Mouse (Mus musculus): ENCODE results near the gene Aimp2.

Aimp2 gene

DNA sequence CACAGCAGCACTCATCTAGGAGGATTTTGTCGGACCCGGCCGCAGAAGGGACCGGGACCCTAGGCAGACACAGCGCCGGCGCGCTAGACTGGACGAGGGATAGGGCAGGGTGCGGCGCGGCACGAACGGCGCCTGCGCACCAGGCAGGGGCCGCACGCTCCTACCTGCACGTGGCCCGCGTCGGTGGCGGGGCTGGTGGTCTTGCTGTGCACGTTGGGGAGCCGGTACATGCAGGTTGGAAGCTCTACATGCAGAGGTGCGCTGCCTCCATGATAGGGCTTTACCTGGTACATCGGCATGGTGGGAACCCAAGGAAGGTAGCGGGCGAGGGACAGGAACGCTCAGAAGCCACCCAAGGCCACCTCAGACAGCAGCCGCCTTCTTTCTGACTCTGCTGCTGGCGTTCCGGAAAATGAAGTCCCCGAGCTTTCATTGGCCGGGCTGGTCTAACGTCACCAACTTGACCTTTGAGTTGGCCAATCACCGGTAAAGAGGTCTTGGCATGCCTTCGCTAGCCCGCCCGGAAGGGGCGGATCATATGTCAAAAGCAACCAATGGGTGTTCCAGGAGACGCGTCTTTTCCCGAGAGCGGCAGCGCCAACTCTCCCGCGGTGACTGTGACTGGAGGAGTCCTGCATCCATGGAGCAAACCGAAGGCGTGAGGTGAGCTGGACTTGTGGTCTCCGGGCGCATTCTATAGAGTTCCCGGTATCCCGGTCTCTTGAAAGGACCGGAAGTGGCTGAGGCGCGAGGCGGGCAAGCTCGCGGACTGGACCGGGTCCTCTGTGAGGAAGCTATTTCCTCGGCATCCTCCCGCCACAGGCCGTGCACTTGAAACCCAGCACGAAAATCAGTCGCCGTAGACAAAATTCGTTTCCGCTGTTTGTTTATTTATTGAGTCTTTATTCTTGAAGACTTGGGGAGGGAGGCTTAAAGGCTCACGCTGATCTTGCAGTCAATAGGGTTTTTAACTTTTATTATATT, at the start of gene Aimp2, which contains the start of gene Pms2:
TSS of gene Aimp2 (minus strand) at position 431 of the 984 bp plus-strand sequence.
TSS of gene Pms2 (plus strand) at position 548 of the 984 bp plus-strand sequence.
- DNase-seq (ENCODE audit: low spot score): peak; percentile 83

DNA sequence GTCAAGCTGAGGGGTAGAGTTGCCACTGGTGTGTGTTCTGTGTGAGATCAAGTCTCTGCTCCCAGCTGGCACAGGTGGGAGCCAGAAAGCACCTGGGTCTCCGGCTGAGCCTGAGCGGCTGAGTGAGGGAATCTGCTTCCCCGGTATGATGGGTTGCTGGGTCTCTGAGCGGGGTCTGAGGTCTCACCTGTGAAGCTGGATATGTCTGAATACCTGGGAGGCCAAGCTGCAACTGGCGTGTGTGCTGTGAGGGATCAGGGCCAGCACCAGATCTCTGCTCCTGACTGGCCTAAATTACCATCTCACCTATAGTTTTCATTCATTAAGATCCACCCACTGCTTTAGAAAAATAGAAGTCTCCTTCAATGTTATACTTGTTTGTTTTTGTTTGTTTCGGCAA, 47.5 kb upstream of the Aimp2 start:
- no peak for DNase-seq (ENCODE audit: low spot score)

DNA sequence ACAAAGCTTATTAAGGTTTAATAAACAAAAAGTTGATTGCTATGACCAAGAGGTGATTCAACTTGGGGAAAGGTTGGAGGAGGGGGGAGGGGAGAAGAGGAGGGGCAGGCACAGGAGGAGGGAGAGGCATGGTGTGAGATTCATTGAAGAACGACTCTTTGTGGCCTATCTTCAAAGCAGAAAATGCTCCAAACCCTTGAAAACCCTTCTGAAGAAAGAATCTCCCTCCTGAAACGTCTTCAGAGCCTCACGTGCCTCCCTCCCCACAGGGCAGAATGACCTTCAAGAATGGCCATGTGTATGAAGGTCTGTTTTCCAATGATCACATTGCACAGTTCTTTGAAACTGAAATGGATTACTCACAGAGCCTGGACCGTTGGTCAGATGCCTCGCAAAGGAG, 40.4 kb upstream of the Aimp2 start:
- DNase-seq (ENCODE audit: low spot score): no peak

DNA sequence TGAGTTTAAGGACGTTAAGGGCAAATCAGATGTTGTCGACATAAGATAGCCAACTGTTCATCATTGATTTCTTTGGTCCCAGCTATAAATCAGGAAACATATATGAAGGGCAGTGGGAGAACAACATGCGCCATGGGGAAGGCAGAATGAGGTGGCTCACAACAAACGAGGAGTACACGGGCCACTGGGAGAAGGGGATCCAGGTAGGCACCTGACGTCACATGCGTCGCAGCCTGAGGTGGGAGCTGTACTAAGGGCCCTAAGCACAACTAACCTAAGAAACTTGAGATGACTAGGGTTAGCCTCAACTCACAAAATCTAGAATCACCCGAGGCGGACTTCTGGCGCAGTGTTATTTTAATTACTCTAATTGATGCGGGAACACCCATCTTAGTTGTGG, 38.7 kb upstream of the Aimp2 start:
- no peak for DNase-seq (ENCODE audit: low spot score)

DNA sequence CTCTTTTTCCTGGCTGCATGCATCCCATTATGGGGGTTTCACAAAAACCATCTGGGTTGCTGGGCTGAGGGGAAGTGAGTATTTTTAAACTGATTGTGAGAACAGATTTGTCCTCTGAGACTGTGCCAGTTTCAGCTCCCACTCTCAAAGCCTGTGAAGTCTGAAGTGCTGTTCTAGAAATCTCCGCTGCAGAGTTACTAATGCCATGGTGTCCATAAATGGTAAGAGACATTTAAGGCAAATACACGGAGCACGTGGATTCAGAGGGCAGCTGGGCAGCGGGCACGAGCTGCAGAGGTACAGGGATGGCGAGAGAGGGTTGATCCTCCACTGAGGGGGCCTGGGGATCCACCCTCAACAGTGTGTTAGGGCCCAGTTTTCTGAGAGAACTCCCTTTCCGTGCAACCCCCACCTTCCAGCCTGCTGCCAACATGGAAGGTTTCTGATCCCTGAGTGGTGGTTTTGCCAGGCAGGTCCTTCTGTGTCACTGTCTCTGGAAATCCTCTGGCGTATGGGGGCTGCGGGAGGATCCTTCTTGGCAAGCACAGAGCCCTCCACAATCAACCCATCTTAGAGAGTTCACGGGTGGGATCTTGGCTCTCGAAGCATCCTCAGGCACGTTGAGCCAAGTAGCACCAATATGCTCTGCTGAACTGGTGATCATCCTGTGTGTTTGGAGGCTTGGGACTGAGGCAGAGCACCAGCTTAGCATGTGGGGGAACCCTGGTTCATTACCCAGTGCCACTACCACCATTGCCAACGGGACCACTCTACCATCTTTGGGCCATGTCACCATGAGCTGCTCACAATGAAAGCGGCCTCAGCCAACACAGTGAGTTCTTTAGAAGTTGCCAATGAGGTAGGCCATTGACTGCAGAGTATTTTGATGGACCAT, 33.8 kb upstream of the Aimp2 start:
- DNase-seq (ENCODE audit: low spot score): no peak

DNA sequence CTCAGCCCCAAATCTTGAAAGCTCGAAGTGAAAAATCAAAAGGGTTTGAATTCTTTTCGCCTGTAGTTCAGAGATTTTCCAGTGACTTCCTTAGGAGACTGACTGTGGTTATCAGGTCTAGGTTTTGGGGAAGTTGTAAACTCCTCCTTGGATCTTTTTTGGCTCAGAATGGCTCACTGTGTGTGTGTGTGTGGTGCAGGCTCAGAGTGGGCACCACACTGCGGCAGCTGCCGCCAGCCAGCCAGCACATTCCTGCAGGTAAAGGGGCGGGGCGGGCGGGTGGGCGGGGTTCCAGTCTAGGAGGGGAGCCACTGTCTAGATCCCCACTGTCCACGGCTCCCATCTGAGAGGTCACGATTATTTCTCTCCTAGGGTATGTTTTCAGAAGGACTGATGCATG, 31.9 kb upstream of the Aimp2 start:
- DNase-seq (ENCODE audit: low spot score): no peak

DNA sequence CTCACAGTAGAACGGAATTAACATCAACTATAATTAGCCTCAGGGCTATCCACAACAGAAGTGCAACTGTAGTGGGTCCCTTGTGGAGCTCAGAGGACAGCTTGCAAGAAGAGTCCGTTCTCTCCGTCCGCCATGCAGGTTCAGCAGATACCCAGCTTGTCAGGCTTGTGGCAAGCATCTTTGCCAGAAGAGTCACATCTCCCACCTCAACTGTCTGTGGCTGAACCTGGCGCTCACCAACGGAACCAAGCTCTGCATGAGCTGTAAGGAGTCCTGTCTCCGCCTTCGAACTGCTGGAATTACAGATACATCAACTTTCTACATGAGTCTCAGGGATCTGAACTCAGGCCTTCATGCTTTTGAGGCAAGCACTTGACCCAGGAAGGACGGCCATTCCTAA, 26.5 kb upstream of the Aimp2 start:
- DNase-seq (ENCODE audit: low spot score): no peak

DNA sequence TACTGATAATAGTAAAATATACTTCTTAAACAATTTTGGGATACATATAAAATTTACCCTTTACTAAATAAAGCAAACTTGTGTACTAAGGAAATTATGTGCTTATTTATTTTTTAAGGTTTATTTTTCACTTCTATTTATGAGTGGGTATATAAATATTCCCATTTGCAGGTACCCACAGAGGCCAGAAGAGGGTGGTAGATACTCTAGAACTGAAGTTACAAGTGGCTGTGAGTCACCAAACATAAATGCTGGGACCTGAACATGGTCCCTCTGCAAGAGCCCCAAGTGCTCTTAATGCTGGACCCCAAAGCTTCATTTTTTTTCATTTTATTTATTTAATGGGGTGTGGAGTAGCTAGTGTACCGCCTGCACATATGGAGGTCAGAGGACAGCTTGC, 24.2 kb upstream of the Aimp2 start:
- DNase-seq (ENCODE audit: low spot score): no peak

DNA sequence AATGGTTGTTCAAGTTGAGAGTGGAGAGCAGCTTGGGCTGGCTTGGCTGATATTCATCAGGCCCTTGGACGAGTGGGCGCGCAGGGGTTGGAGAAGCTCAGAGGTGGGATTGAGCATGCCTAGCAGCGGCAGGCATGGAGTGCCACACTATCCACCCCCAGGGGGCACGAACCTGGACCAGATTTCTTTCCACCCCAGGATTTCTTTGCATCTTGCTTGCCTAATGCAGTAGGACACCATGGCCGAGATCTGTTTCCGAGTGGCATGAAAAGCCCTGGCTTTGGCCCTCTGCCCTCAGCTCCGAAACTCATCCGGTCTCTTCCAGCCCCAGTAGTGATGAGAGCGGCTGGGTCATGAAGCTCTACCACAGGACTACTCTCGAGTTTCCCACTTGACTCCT, 23.8 kb upstream of the Aimp2 start:
- no peak for DNase-seq (ENCODE audit: low spot score)

DNA sequence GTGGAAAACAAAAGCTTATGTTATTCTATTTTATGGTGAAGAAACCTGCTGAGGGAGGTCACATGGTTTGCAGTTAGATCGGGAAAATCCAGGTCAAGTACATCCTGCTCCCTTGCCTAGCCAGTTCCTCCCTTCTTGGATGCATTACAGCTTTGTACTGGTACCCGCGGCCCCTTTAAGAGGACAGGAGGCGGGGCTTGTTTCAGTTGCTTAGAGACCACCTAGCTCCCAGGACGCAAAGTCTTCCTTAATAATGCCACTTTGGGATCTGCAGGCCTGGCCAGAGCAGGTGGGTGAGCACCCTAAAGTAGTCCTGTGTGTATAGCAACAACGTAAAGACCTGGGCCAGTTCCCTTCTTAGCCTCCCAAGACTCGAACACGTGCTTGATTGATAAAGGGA, 23.2 kb upstream of the Aimp2 start, which contains the start of gene Rsph10b:
TSS of gene Rsph10b (plus strand) at position 205 of the 400 bp plus-strand sequence.
- DNase-seq (ENCODE audit: low spot score): no peak

DNA sequence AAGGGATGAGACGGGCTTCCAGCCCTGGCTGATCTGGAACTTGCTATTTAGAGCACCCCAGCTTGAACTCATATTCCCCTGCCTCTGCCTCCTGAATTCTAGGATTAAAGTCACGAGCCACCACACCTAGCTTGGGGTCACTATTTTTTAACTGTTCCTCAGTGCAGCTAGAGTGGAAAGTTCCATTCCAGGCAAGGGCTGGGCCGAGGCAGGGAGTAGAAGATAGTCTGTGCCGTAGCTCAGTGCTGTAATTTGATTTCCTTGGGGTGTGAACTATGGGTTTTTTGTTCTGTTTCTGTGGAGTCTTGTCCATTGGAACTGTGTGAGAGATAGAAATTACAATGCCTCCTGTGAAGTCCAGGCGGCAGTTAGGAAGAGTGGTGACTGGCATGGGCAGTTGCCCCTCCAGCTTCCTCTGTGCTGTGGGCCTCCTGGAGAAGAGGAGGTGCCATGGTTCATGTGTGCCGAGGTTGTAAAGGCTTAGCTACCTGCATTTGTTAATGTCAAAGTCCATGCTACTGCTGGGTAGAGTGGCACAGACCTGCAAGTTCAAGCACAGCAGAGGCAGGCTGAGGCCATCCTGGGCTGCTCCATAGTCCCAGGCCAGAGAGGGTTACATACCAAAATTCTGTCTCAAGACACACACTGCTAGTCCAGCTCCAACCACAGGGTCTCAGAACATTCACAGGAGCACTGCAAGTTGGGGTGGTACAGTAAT, 22.4 kb upstream of the Aimp2 start:
- no peak for DNase-seq (ENCODE audit: low spot score)

DNA sequence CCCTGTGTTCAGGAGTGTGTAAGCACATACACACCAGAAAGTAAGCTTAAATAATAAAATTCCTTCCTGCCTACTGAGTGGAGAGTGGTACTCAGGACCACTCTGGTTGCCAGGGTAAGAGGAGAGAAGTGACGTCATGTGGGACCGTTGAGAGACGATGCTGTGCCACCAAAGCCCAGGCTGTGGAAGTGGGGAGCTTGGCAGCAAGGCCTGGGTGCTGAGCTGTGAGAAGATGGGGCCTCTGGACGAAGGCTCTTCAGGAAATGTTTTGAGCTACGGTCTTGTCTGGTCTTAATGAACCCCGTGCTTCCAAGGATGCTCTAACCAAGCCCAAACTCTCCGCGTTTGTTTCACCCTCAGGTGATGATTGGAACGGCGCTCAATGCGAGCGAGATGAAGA, 21.0 kb upstream of the Aimp2 start:
- DNase-seq (ENCODE audit: low spot score): no peak

DNA sequence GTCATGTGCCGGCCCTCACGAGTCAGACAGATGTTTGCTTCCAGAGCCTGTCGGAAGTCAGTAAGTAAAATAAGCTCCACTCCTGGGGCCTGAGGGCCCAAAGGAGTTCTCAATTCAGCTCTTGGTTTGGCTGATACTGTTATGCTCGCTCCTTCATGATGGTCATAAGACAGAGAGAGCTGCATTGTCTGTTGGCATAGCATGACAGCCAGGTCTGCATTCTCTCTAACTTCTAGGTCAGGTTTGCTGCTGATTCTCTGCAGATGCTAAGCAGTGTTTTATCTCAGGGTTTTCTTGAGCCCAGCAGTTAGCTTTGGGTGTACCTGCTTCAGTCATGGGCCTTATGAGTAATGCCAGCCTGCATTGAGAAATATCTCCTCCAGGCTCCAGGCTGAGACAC, 19.6 kb upstream of the Aimp2 start:
- DNase-seq (ENCODE audit: low spot score): no peak

DNA sequence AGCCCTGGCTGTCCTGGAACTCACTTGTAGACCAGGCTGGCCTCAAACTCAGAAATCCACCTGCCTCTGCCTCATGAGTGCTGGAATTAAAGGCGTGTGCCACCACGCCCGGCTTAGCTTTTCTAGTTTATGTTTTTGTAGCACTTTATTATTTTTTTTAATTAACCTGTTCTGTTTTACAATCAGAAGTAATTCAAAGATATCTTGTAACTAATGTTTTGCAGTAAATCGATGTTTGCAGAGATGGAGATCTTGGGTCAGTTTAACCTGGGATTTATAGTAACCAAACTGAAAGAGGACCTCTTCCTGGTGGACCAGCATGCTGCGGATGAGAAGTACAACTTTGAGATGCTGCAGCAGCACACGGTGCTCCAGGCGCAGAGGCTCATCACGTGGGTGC, 18.2 kb upstream of the Aimp2 start, which contains the start of gene Gm42421:
TSS of gene Gm42421 (plus strand) at position 301 of the 400 bp plus-strand sequence.
- no peak for DNase-seq (ENCODE audit: low spot score)

DNA sequence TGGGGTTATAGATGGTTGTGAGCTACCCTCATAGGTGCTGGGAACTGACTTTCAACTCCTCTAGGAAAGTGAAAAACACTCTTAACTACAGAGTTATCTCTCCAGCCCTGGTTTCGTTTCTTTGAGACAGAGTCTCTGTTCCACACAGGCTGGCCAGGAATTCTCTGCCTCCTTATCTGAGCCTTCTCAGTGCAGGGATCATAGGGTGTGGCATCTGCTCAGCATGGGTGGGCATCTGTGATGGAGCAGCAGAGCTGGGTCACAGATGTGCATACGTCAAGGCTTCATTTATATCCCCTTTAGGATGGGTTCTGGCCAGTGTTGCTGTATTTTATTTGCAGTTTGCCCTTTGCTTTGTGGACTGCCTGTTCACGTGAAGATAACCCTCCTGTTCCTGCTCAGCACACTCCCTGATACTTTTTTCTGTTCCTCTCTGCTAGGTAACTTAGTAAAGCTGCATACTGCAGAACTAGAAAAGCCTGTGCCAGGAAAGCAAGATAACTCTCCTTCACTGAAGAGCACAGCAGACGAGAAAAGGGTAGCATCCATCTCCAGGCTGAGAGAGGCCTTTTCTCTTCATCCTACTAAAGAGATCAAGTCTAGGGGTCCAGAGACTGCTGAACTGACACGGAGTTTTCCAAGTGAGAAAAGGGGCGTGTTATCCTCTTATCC, 15.3 kb upstream of the Aimp2 start:
- no peak for DNase-seq (ENCODE audit: low spot score)

DNA sequence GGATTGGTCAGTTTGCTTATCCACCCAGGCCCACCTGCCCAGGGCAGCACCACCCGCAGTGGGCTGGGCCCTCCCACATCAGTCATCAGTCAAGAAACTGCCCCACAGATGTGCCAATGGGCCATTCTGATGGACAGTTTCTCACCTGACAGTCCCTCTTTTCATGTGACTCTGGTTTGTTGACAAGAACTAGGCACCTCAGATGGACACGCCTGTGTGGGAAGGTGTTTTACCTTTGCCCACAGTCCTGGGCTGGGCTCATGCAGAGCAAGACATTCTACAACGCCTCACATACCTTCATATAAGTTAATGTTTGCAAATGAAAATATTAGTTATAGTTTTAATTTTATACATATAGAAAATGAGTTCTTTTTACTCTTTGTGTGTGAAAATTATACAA, 8.5 kb upstream of the Aimp2 start:
- no peak for DNase-seq (ENCODE audit: low spot score)

DNA sequence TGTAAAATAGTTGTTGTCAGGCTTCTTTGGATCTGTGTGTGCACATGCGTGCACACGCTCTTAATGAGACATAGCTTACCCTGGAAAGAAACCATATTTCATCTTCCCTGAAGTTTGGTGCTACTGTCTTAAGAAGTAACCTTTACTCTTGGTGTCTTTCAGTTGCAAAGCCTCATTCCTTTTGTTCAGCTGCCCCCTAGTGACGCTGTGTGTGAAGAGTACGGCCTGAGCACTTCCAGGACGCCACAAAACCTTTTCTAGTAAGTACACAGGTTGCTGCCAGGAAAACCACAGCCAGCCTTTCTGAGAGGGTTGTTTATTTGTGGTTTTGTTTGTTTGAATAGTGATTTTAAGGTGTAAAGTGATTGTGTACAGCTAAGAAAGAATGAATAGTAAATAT, 7.8 kb upstream of the Aimp2 start:
- DNase-seq (ENCODE audit: low spot score): peak; percentile 20

DNA sequence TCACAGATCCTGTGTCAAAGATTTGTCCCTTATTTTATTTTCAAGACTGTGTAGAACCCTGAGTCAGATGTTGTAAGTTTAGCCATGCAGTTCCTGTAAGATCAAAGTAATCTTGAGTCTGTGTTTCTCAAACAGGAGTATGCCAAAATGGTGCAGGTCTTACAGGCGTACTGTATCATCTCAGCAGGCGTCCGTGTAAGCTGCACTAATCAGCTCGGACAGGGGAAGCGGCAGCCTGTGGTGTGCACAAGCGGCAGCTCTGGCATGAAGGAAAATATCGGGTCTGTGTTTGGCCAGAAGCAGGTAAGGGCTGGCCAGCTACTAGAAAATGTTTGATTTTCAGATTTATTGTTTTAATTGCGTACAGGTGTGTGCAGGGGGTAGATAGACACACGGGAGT, 6.6 kb upstream of the Aimp2 start:
- DNase-seq (ENCODE audit: low spot score): no peak

DNA sequence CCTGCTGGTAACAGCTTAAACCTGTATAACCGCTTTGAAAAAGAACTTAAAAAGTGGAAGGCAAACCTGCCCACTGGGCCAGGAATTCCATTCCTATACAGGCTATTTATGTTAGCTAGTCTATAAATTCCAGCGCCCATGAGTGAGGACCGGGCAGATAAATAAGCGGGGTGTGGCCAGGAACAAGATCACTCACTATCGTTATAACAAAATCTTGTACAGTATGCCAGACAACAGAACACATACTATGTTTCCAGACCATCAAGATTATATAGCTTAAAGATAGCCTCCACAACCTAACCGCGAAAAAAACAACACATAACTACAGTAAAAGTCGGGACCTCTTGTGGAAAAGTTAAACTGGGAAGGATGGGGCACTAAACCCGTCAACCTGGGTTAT, 721 bp downstream of the Aimp2 start:
- DNase-seq (ENCODE audit: low spot score): no peak

DNA sequence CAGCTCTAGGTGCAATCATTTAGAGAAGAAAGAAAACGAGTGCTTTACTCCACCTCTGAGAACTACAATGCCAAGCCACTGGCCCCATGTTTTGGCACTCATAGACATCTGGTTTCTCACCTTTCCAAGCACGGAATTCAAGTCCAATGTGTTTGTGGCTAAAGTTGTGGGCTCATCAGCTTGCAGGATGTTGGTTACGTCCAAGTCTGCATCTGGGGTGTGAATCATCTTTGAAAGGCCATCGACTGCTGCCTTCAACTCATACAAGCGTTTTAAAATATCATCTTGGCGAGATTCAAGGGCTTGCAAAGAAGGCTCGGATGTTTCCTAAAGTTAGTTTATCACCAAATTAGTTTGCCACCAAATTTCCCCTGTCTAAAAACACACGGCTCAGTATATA, 3.2 kb downstream of the Aimp2 start:
- DNase-seq (ENCODE audit: low spot score): no peak

DNA sequence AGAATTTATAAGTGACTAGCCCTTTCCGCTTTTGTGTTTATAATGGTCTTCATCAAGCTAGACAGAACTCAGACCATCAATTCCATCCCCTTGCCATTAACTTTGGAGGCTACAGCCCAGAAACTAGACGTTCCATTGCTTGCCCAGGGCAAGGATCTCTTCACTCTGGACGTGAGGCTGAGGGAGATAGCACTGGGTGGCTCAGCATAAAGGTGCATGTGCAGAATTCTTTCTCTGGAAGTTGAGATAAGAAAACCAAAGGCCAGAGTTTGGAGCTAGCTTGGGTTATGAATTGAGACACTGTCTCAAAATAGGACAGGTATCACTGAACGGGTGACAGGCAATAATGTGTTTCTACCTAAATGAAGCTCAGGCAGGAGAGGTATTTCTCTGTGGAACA, 5.8 kb downstream of the Aimp2 start:
- DNase-seq (ENCODE audit: low spot score): no peak

Data from urinary bladder, postnatal 25 days (tissue).